ENCODE assay signal across 8 mouse cellular contexts in genomic region chr7:27355745-27356240, GRCm38 (mm10). TPM values are rescaled to one million over a fixed set of nuclear protein-coding genes. Genes with fewer than 3 reads are reported as not detected.
DNase-seq lines count a peak whose midpoint lies in the region; ATAC-seq and TF ChIP-seq lines count a peak whose summit lies in the region.

TSS of gene Shkbp1 (minus strand) at chr7:27356019.

- H3K4me2 ChIP-seq in forebrain, embryonic 16.5 days (ENCODE audit: low read length), result peak within 1 kb of the TSS; percentile 68
- peak within 1 kb of the TSS; percentile 65 for H3K4me2 ChIP-seq in lung, embryonic 14.5 days

- TF ChIP-seq CTCF in lung, embryonic 14.5 days (IDR thresholded peaks at IDR 0.05; ENCODE audit: low read depth), result no peak
- TF ChIP-seq CTCF in thymus, adult 2 months (IDR thresholded peaks at IDR 0.05; ENCODE audit: borderline replicate concordance, control insufficient read depth, extremely low read depth, insufficient read depth, low read length, poor library complexity), result no peak

- H3K36me3 ChIP-seq in forebrain, embryonic 16.5 days (ENCODE audit: control insufficient read depth, insufficient read depth), result peaks cover 2% of the 10 kb centered on the region; the same call in 1 of the 2 replicates
- H3K36me3 ChIP-seq in lung, embryonic 14.5 days (ENCODE audit: insufficient read depth), result peaks cover 20% of the 10 kb centered on the region
- H3K36me3 ChIP-seq in thymus, adult 2 months (ENCODE audit: control insufficient read depth, insufficient read depth, low read length), result no peaks in the 10 kb centered on the region

- peak; percentile 36 for TF ChIP-seq POLR2A in thymus, adult 2 months (IDR thresholded peaks at IDR 0.05; ENCODE audit: control insufficient read depth, extremely low read depth, insufficient read depth, low read length, poor library complexity)

- under 1% methylated on average over 34 of the region's 34 CpGs for WGBS in forebrain, embryonic 16.5 days
- 1% methylated on average over 34 of the region's 34 CpGs for WGBS in lung, embryonic 14.5 days
- under 1% methylated on average over 34 of the region's 34 CpGs for WGBS in thymus, adult 2 months

- H3K4me3 ChIP-seq in forebrain, embryonic 16.5 days (replicated peaks; ENCODE audit: low read length), result peak within 1 kb of the TSS; percentile 68
- H3K4me3 ChIP-seq in lung, embryonic 14.5 days (ENCODE audit: low read depth, low read length), result peak within 1 kb of the TSS; percentile 66
- H3K4me3 ChIP-seq in thymus, adult 2 months (ENCODE audit: control insufficient read depth, insufficient read depth, low read length), result peak within 1 kb of the TSS; percentile 93

- intact Hi-C loops in heart, postnatal 25 days (cut with DNase I), result no loop called here

- peaks cover 17% of the 10 kb centered on the region for H3K27me3 ChIP-seq in forebrain, embryonic 16.5 days (replicated peaks; ENCODE audit: control insufficient read depth, insufficient read depth, low read length)
- no peaks in the 10 kb centered on the region for H3K27me3 ChIP-seq in lung, embryonic 14.5 days (ENCODE audit: insufficient read depth, low read length)
- no peaks in the 10 kb centered on the region for H3K27me3 ChIP-seq in thymus, adult 2 months (ENCODE audit: control insufficient read depth, insufficient read depth, low read length)

- DNase-seq in MN1 (ENCODE audit: low spot score), result peak; percentile 88
- DNase-seq in cerebellum, adult 18-20 months, result peak; percentile 79 to 88
- peak; percentile 82 for DNase-seq in heart, postnatal 25 days (ENCODE audit: low spot score)
- peak; percentile 71 to 91 for DNase-seq in layer of hippocampus, adult 18-20 months (ENCODE audit: low spot score in 2 of 2)
- peak; percentile 96 for DNase-seq in lung, embryonic 14.5 days
- peak; percentile 90 for DNase-seq in thymus, adult 2 months

- peaks cover 18% of the 10 kb centered on the region for H3K4me1 ChIP-seq in forebrain, embryonic 16.5 days (replicated peaks; ENCODE audit: control insufficient read depth, insufficient read depth, low read length)
- H3K4me1 ChIP-seq in lung, embryonic 14.5 days (ENCODE audit: insufficient read depth), result peaks cover 13% of the 10 kb centered on the region
- H3K4me1 ChIP-seq in thymus, adult 2 months (replicated peaks; ENCODE audit: control insufficient read depth, insufficient read depth, low read length), result peaks cover 24% of the 10 kb centered on the region

- no peaks in the 10 kb centered on the region for H3K9me3 ChIP-seq in forebrain, embryonic 16.5 days (ENCODE audit: control insufficient read depth, low read length)
- H3K9me3 ChIP-seq in lung, embryonic 14.5 days (ENCODE audit: low read depth, low read length), result no peaks in the 10 kb centered on the region

- H3K9ac ChIP-seq in forebrain, embryonic 16.5 days (replicated peaks; ENCODE audit: low read depth, low read length), result peak within 1 kb of the TSS; percentile 74
- H3K9ac ChIP-seq in lung, embryonic 14.5 days, result peak within 1 kb of the TSS; percentile 47

- peak; percentile 95 for ATAC-seq in forebrain, embryonic 16.5 days
- ATAC-seq in lung, embryonic 14.5 days (ENCODE audit: insufficient read depth), result peak; percentile 94
- peak; percentile 87 for ATAC-seq in neutrophil, adult 5-6 weeks (ENCODE audit: extremely low read depth, insufficient number of reproducible peaks, low FRiP score, poor library complexity, severe bottlenecking)

- peak within 1 kb of the TSS; percentile 68 for H3K27ac ChIP-seq in forebrain, embryonic 16.5 days (ENCODE audit: low read length)
- peak within 1 kb of the TSS; percentile 87 for H3K27ac ChIP-seq in lung, embryonic 14.5 days (ENCODE audit: low read depth)
- no peak within 1 kb of the TSS for H3K27ac ChIP-seq in thymus, adult 2 months (ENCODE audit: control insufficient read depth, insufficient read depth, low read length)

RNA-seq across cellular contexts. Expression of gene Shkbp1, which starts in this region (rescaled TPM):
- polyA plus RNA-seq in forebrain, embryonic 16.5 days (2015; fragmentation: Nextera tagmentation; extraction: Ambion mirVana), result 88.1 and 95.5 TPM in 2 replicates
- total RNA-seq in heart, postnatal 25 days (2021), result 1 to 10 TPM; 6.4 to 8.2 TPM
- 10 to 100 TPM; 25.8 to 28.2 TPM for total RNA-seq in layer of hippocampus, adult 18-20 months (2021)
- 45.1 and 53.5 TPM in 2 replicates for polyA plus RNA-seq in lung, embryonic 14.5 days (2014; fragmentation: Nextera tagmentation; extraction: Ambion mirVana)
- total RNA-seq in neutrophil, adult 5-6 weeks (2017), result 56.8 and 69.9 TPM in 2 replicates
- polyA plus RNA-seq in thymus, adult 2 months (2012; rRNA removed), result 203 and 206 TPM in 2 replicates
